Mouse (Mus musculus) heart, embryonic 16.5 days (tissue): Measurements from ENCODE around the gene Thbs2. TPM values are rescaled to one million over a fixed set of nuclear protein-coding genes. Genes with fewer than 3 reads are reported as not detected.
A peak's percentile ranks its signal among the peaks of the same experiment; 100 is the strongest.

Source experiments
- ATAC-seq: fragments of 200-750 bp; cut with Nextera tagmentation; replicated peaks from 2 replicates; pipeline ENCODE4 v1.8.0; 2017; ENCODE audit warnings: moderate number of reproducible peaks; ENCODE audit not compliant: insufficient read depth, low FRiP score; ENCODE audit errors: extremely low read depth
- H3K27ac ChIP-seq: fragments of 300-500 bp; sonication (generic); 2 replicates; pipeline ENCODE4 v1.5.1; 2014; ENCODE audit warnings: mild to moderate bottlenecking, low read length, control low read depth, moderate library complexity
- H3K27me3 ChIP-seq: fragments of 300-500 bp; sonication (generic); 2 replicates; pipeline ENCODE4 v1.6.1; 2014; ENCODE audit warnings: low read length, mixed read lengths; ENCODE audit not compliant: control insufficient read depth, insufficient read depth
- H3K36me3 ChIP-seq: fragments of 300-500 bp; sonication (generic); 2 replicates; pipeline ENCODE4 v1.6.1; 2014; ENCODE audit not compliant: control insufficient read depth, insufficient read depth
- H3K4me1 ChIP-seq: fragments of 300-500 bp; sonication (generic); 2 replicates; pipeline ENCODE4 v1.6.1; 2014; ENCODE audit warnings: low read length, mixed read lengths; ENCODE audit not compliant: control insufficient read depth, insufficient read depth
- H3K4me2 ChIP-seq: fragments of 300-500 bp; sonication (generic); 2 replicates; pipeline ENCODE4 v1.6.1; 2014; ENCODE audit warnings: low read depth, mild to moderate bottlenecking, control low read depth, low read length
- H3K4me3 ChIP-seq: fragments of 300-500 bp; sonication (generic); 2 replicates; pipeline ENCODE4 v1.5.1; 2014; ENCODE audit warnings: mild to moderate bottlenecking, control low read depth, low read length
- H3K9ac ChIP-seq: fragments of 300-500 bp; sonication (generic); 2 replicates; pipeline ENCODE4 v1.6.1; 2014; ENCODE audit warnings: low read length, control low read depth
- H3K9me3 ChIP-seq: fragments of 300-500 bp; sonication (generic); replicated peaks from 2 replicates; pipeline ENCODE4 v1.6.1; 2016; ENCODE audit warnings: low read length; ENCODE audit not compliant: control insufficient read depth
- WGBS: fragments of 180-500 bp; shearing (Covaris S2); extraction: QIAGEN DNeasy Blood & Tissue Kit; methylation state at CpG from one replicate; pipeline ENCODE4 v1.1.7; 2014; 5-methylcytosine and 5-hydroxymethylcytosine counted together
- polyA plus RNA-seq: library from polyadenylated mRNA; unstranded; fragments of >200 nt; fragmentation: Nextera tagmentation; extraction: Ambion mirVana; gene quantifications from 2 replicates; pipeline ENCODE4 v1.2.1, GENCODE M21; 2015

Gene Thbs2
- polyA plus RNA-seq, 1 experiment from 2014 or later, result 32.1 TPM

DNA sequence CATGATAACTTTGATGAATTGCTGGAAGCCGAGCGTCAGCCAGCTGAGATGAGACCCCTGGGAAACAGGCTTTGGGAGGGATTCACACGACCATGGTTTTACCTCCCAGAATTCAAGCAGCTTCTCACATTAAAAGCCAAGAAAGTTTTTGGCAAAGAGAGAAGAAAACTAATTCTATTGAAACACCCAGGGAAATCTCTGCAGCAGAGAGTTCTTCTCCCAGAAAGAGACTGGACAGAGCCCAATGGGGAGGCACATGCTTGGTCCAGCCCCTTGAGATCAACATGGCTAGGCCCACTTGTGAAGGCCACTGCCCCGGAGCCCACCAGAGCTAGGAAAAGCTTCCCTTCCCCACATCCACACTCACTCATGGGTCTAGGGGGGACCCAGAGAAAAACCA lies 26.9 kb upstream of the Thbs2 start:
- peak overlapping the region; percentile 27; the same call in 1 of the 2 replicates for H3K27ac ChIP-seq
- ATAC-seq, result no peak

DNA sequence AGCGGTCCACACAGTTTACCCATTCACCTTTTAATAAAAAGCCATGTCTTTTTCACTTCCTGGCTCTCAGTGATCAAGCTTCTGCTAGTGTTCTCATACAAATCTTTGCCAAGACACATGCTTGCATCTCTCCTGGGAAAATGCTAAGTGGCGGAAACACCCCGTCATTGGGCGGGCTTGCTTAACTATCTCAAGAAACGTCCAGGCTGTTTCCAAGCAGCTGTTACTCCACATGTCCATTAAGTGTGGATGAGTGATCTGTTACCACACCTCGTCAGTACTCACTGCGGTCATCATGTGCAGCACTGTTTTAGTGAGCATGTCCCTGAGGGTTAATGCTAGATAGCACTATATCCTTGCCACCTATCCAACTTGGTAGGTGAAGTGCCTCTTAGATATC lies 26.2 kb upstream of the Thbs2 start:
- Histone ChIP-seq H3K9ac (no peak overlapping the region), H3K4me2 (no peak overlapping the region), H3K27ac (0 out of 2 replicates have a peak overlapping the region, but pooled peaks have one; percentile 24), H3K4me3 (no peak overlapping the region), H3K27me3 (no peaks in the 10 kb centered on the region), H3K4me1 (no peaks in the 10 kb centered on the region), H3K36me3 (no peaks in the 10 kb centered on the region), H3K9me3 (no peaks in the 10 kb centered on the region)
- 63% methylated on average over 7 of the region's 7 CpGs for WGBS
- no peak; the same call in 1 of the 2 replicates for ATAC-seq

More for the DNA sequence above, 26.9 kb upstream of the Thbs2 start:
- Histone ChIP-seq H3K9ac (no peak overlapping the region), H3K4me1 (no peaks in the 10 kb centered on the region), H3K4me3 (no peak overlapping the region), H3K4me2 (no peak overlapping the region), H3K9me3 (no peaks in the 10 kb centered on the region), H3K27me3 (no peaks in the 10 kb centered on the region), H3K36me3 (no peaks in the 10 kb centered on the region)
- WGBS, result 70% methylated on average over 4 of the region's 4 CpGs

DNA sequence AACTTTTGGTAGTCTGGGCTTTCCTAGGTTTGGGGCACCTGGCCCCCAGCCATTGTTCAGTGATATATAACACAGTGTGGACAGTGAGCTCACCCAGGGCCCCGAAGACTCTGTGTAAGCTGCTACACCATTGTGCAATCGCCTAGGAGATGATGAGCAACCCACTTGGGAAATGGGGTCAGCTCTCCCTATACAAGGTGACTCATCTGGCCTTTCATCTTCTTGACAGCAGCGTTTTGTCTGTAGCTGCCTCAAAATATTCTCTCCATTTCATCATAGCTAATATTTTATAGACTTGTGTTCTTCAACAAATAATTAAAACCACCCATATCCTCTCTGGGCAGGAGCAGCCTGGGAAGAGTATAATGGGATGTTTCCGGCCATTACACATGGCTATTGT lies 24.8 kb upstream of the Thbs2 start:
- Histone ChIP-seq H3K4me2 (no peak overlapping the region), H3K4me3 (no peak overlapping the region), H3K9ac (no peak overlapping the region), H3K4me1 (no peaks in the 10 kb centered on the region), H3K27ac (no peak overlapping the region), H3K9me3 (no peaks in the 10 kb centered on the region), H3K36me3 (no peaks in the 10 kb centered on the region), H3K27me3 (no peaks in the 10 kb centered on the region)
- WGBS, result 58% methylated on average over 4 of the region's 4 CpGs
- ATAC-seq, result no peak

DNA sequence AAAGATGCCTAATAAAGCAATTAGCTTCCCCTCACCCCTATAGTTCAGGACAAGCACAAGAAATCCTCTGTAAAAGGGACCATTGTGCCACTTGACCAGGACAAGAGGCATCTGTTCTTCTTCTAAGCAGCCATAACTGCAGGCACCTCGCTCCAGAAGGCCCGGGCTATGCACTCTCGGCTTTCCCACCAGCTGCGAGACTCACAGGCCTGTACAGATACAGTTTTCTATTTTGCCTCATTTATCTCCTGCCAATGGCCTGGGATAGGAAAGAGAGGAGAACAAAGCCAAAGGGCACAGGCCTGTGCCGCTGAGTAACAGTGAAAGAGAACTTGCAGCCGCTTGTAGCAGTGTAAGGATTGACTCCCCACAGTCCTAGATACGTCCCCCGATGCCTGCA lies 20.7 kb upstream of the Thbs2 start:
- Histone ChIP-seq H3K4me3 (no peak overlapping the region), H3K4me2 (no peak overlapping the region), H3K27ac (no peak overlapping the region), H3K27me3 (no peaks in the 10 kb centered on the region), H3K9me3 (no peaks in the 10 kb centered on the region), H3K9ac (no peak overlapping the region), H3K36me3 (no peaks in the 10 kb centered on the region), H3K4me1 (no peaks in the 10 kb centered on the region)
- no peak for ATAC-seq
- 67% methylated on average over 8 of the region's 8 CpGs for WGBS

DNA sequence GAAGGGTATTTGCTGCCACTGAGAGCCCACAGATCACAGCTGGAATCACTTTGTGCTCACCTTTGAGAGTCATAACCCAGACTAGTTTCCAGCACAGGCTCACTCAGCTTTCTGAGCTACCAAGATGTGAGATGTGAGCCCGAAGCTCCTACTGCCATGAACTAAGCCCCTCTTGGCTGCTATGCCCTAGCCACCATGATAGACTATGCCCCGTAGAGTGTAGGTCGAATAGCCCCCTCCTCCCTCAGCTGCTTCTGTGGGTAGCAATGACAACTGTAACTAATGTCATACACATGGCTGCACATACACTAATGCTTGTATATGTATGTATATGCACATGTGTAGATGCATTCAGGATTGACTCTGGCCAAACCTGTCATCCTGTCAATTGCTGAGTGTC lies 20.3 kb upstream of the Thbs2 start:
- Histone ChIP-seq H3K9ac (no peak overlapping the region), H3K27ac (no peak overlapping the region), H3K9me3 (no peaks in the 10 kb centered on the region), H3K4me3 (no peak overlapping the region), H3K4me2 (no peak overlapping the region), H3K27me3 (no peaks in the 10 kb centered on the region), H3K4me1 (no peaks in the 10 kb centered on the region), H3K36me3 (no peaks in the 10 kb centered on the region)
- no peak for ATAC-seq
- WGBS, result 80% methylated on average over 3 of the region's 3 CpGs

DNA sequence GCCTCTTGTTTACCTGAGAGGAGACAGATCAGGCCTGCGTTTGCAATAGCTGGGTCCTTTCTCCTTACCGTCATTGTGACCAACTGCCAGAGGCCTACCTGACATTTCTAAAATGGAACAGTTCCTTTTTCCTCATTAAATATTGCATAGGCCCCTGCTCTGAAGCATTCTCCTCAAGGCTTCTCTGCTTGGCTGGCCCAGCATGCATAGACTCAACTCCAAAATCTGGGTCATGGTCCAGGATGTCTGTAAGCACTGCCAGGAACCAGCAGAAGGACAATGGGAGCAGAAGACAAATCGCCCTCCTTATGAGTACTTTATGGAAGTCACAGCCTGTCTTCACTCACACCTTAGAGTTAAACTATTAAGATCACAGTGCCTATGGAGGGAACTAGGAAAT lies 17.7 kb upstream of the Thbs2 start:
- Histone ChIP-seq H3K4me2 (no peak overlapping the region), H3K36me3 (no peaks in the 10 kb centered on the region), H3K4me1 (no peaks in the 10 kb centered on the region), H3K9me3 (no peaks in the 10 kb centered on the region), H3K27ac (no peak overlapping the region), H3K27me3 (no peaks in the 10 kb centered on the region), H3K4me3 (no peak overlapping the region), H3K9ac (no peak overlapping the region)
- 89% methylated on average over 3 of the region's 3 CpGs for WGBS
- no peak for ATAC-seq

DNA sequence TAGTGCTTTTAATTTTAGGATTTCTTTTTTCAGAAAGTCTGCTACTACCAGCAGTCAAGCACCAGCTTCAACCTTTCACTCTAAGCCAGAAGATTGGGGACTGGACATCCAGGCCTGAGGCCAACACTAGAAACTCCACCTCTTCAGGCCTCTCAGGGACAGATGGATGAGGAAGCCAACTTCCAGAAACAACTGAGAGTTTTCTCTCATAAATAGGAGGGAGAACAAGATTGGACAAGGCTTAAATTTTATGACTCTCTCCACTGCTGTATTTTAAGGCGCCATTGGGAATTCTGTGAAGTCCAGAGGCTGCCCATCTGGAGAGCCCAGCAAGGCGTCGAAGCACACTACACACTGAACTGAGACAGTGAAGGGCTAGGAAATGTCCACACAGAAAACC lies 17.0 kb upstream of the Thbs2 start:
- Histone ChIP-seq H3K9me3 (no peaks in the 10 kb centered on the region), H3K4me2 (no peak overlapping the region), H3K27ac (no peak overlapping the region), H3K27me3 (no peaks in the 10 kb centered on the region), H3K9ac (no peak overlapping the region), H3K4me3 (no peak overlapping the region), H3K4me1 (no peaks in the 10 kb centered on the region), H3K36me3 (no peaks in the 10 kb centered on the region)
- WGBS, result 74% methylated on average over 3 of the region's 3 CpGs
- no peak for ATAC-seq

DNA sequence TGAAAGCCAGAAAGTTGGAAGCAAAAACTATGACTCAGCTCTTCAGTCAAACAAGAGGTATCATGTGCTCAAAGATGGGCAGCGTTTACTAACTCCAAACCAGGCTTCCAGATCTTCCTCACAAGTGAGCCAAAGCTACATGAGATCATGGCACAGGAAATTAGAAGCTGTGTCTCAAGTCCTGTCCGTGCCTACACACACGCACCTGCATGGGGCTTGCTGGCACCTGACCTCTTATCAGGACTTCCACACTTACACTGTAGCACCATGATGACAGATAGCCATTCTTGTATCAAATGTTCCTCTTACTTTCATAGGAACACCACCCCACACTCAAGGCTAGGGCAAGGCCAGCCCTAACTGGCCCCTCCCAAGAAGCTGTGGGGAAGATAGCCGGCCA lies 12.0 kb upstream of the Thbs2 start:
- Histone ChIP-seq H3K4me3 (no peak overlapping the region), H3K36me3 (no peaks in the 10 kb centered on the region), H3K9ac (no peak overlapping the region), H3K4me1 (no peaks in the 10 kb centered on the region), H3K9me3 (no peaks in the 10 kb centered on the region), H3K27ac (no peak overlapping the region), H3K27me3 (no peaks in the 10 kb centered on the region), H3K4me2 (no peak overlapping the region)
- ATAC-seq, result no peak
- 71% methylated on average over 4 of the region's 4 CpGs for WGBS

DNA sequence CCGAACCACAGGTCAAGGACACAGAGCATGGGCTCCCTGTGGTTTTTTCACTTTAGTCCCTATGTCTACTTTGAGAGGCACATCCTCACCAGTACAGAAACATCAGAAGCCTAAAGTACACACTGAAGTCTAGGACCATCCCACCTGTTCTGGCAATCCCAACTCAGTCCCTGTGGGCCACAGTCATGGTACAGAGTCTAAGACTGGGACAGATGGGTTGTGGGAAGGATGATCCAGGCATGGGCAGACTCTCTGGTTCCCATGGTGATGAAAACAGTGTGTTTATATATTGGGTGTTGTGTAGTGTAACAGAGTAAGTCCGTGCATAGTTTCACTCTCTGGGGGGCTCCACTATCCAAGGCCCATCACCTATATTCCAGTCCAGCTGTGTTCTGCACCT lies 11.4 kb upstream of the Thbs2 start:
- Histone ChIP-seq H3K4me1 (no peaks in the 10 kb centered on the region), H3K4me3 (no peak overlapping the region), H3K36me3 (no peaks in the 10 kb centered on the region), H3K9me3 (no peaks in the 10 kb centered on the region), H3K4me2 (no peak overlapping the region), H3K9ac (no peak overlapping the region), H3K27me3 (no peaks in the 10 kb centered on the region), H3K27ac (no peak overlapping the region)
- 79% methylated on average over 2 of the region's 2 CpGs for WGBS
- ATAC-seq, result no peak

DNA sequence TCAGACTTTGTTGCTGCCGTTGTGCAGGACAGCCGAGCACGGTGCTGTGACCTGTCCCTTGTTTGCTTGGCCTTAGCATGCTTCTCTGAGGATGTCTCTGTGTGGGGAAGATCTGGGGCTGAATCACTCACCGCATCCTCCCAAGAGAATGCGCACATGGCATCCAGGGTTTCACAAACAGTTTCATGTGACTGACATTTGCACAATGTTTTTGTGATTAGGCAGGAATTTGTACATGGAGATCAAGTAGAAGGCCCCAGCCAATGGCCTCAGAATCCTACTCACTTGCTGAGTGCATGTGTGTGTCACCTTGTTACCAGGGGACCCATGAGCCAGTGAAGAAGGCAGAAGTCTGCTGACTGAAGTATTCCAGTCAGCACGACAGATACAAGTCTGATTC lies 9.7 kb upstream of the Thbs2 start:
- Histone ChIP-seq H3K9ac (no peak overlapping the region), H3K4me3 (no peak overlapping the region), H3K27me3 (no peaks in the 10 kb centered on the region), H3K27ac (no peak overlapping the region), H3K4me2 (no peak overlapping the region), H3K36me3 (no peaks in the 10 kb centered on the region), H3K9me3 (no peaks in the 10 kb centered on the region), H3K4me1 (no peaks in the 10 kb centered on the region)
- WGBS, result 56% methylated on average over 6 of the region's 6 CpGs
- ATAC-seq, result no peak
